In genomic region chr10:42031021-42031420, GRCm38 (mm10) we compare ENCODE assay signal across 8 mouse cellular contexts. TPM values are rescaled to one million over a fixed set of nuclear protein-coding genes. Genes with fewer than 3 reads are reported as not detected.
A peak's percentile ranks its signal among the peaks of the same experiment; 100 is the strongest.
DNase-seq lines count a peak whose midpoint lies in the region; ATAC-seq and TF ChIP-seq lines count a peak whose summit lies in the region.

No protein-coding gene starts in this region.

- ATAC-seq in CD4-positive, CD25-positive, alpha-beta regulatory T cell, adult 4 months: peak; percentile 99
- peak; percentile 39; the same call in 1 of the 2 replicates for ATAC-seq in forebrain, embryonic 11.5 days (replicated peaks; ENCODE audit: low FRiP score)
- peak; percentile 59; the same call in 1 of the 2 replicates for ATAC-seq in heart, embryonic 16.5 days (replicated peaks; ENCODE audit: extremely low read depth, insufficient read depth, low FRiP score)
- peak; percentile 70 for ATAC-seq in liver, embryonic 15.5 days (ENCODE audit: insufficient read depth)
- ATAC-seq in neural tube, embryonic 11.5 days (ENCODE audit: insufficient read depth, low FRiP score, low TSS enrichment): no peak
- ATAC-seq in stomach, postnatal 0 days (ENCODE audit: low FRiP score, low TSS enrichment): peak; percentile 72

- 18% methylated on average over 16 of the region's 16 CpGs for WGBS in forebrain, embryonic 11.5 days
- WGBS in heart, embryonic 16.5 days: 14% methylated on average over 16 of the region's 16 CpGs
- 5% methylated on average over 16 of the region's 16 CpGs for WGBS in liver, embryonic 15.5 days (ENCODE audit: insufficient replicate concordance)
- 14% methylated on average over 16 of the region's 16 CpGs for WGBS in neural tube, embryonic 11.5 days
- WGBS in stomach, postnatal 0 days: 26% methylated on average over 16 of the region's 16 CpGs

- H3K4me3 ChIP-seq in forebrain, embryonic 11.5 days (ENCODE audit: low read depth, low read length): no peak overlapping the region
- H3K4me3 ChIP-seq in heart, embryonic 16.5 days (ENCODE audit: low read length): peak overlapping the region; percentile 33
- peak overlapping the region; percentile 28 for H3K4me3 ChIP-seq in liver, embryonic 15.5 days (replicated peaks)
- no peak overlapping the region for H3K4me3 ChIP-seq in neural tube, embryonic 11.5 days (ENCODE audit: low read depth, low read length)
- H3K4me3 ChIP-seq in stomach, postnatal 0 days (ENCODE audit: low read depth, low read length): peak overlapping the region; percentile 2; the same call in 1 of the 2 replicates

- no peak for TF ChIP-seq EP300 in stomach, postnatal 0 days (optimal IDR thresholded peaks at IDR 0.05)

- H3K27ac ChIP-seq in forebrain, embryonic 11.5 days (ENCODE audit: low read depth, low read length): no peak overlapping the region
- peak overlapping the region; percentile 53 for H3K27ac ChIP-seq in heart, embryonic 16.5 days (ENCODE audit: low read length)
- no peak overlapping the region for H3K27ac ChIP-seq in liver, embryonic 15.5 days (replicated peaks)
- H3K27ac ChIP-seq in neural tube, embryonic 11.5 days (ENCODE audit: low read depth, low read length): no peak overlapping the region
- H3K27ac ChIP-seq in stomach, postnatal 0 days (replicated peaks): no peak overlapping the region

- H3K9me3 ChIP-seq in forebrain, embryonic 11.5 days (ENCODE audit: control insufficient read depth, low read length): no peaks in the 10 kb centered on the region
- no peaks in the 10 kb centered on the region for H3K9me3 ChIP-seq in heart, embryonic 16.5 days (replicated peaks; ENCODE audit: control insufficient read depth, low read length)
- no peaks in the 10 kb centered on the region for H3K9me3 ChIP-seq in liver, embryonic 15.5 days (replicated peaks)
- H3K9me3 ChIP-seq in neural tube, embryonic 11.5 days (ENCODE audit: control insufficient read depth, low read length): no peaks in the 10 kb centered on the region
- no peaks in the 10 kb centered on the region for H3K9me3 ChIP-seq in stomach, postnatal 0 days (ENCODE audit: control insufficient read depth, low read length)

- no peaks in the 10 kb centered on the region for H3K36me3 ChIP-seq in forebrain, embryonic 11.5 days (ENCODE audit: control insufficient read depth, insufficient read depth, low read length)
- no peaks in the 10 kb centered on the region for H3K36me3 ChIP-seq in heart, embryonic 16.5 days (ENCODE audit: control insufficient read depth, insufficient read depth)
- H3K36me3 ChIP-seq in liver, embryonic 15.5 days (replicated peaks): no peaks in the 10 kb centered on the region
- H3K36me3 ChIP-seq in neural tube, embryonic 11.5 days (ENCODE audit: control insufficient read depth, insufficient read depth, low read length): no peaks in the 10 kb centered on the region
- no peaks in the 10 kb centered on the region for H3K36me3 ChIP-seq in stomach, postnatal 0 days (ENCODE audit: control insufficient read depth, insufficient read depth, low read length)

- H3K4me2 ChIP-seq in forebrain, embryonic 11.5 days (ENCODE audit: low read depth, low read length, severe bottlenecking): peak overlapping the region; percentile 24; the same call in 1 of the 2 replicates
- peak overlapping the region; percentile 61 for H3K4me2 ChIP-seq in heart, embryonic 16.5 days (ENCODE audit: low read depth, low read length)
- H3K4me2 ChIP-seq in liver, embryonic 15.5 days: peak overlapping the region; percentile 68
- H3K4me2 ChIP-seq in neural tube, embryonic 11.5 days (ENCODE audit: low read depth): no peak overlapping the region
- H3K4me2 ChIP-seq in stomach, postnatal 0 days (replicated peaks; ENCODE audit: low read depth): peak overlapping the region; percentile 32

- H3K4me1 ChIP-seq in forebrain, embryonic 11.5 days (replicated peaks; ENCODE audit: control insufficient read depth, insufficient read depth, low read length): no peaks in the 10 kb centered on the region
- H3K4me1 ChIP-seq in heart, embryonic 16.5 days (ENCODE audit: control insufficient read depth, insufficient read depth, low read length): peaks cover 12% of the 10 kb centered on the region
- peaks cover 11% of the 10 kb centered on the region for H3K4me1 ChIP-seq in liver, embryonic 15.5 days (replicated peaks)
- no peaks in the 10 kb centered on the region for H3K4me1 ChIP-seq in neural tube, embryonic 11.5 days (ENCODE audit: control insufficient read depth, insufficient read depth, low read length)
- H3K4me1 ChIP-seq in stomach, postnatal 0 days (replicated peaks; ENCODE audit: control insufficient read depth, insufficient read depth): no peaks in the 10 kb centered on the region

- H3K27me3 ChIP-seq in forebrain, embryonic 11.5 days (ENCODE audit: control insufficient read depth, insufficient read depth, low read length): no peaks in the 10 kb centered on the region
- H3K27me3 ChIP-seq in heart, embryonic 16.5 days (ENCODE audit: control insufficient read depth, insufficient read depth, low read length): no peaks in the 10 kb centered on the region
- no peaks in the 10 kb centered on the region for H3K27me3 ChIP-seq in liver, embryonic 15.5 days
- no peaks in the 10 kb centered on the region for H3K27me3 ChIP-seq in neural tube, embryonic 11.5 days (ENCODE audit: control insufficient read depth, insufficient read depth, low read length)
- H3K27me3 ChIP-seq in stomach, postnatal 0 days (ENCODE audit: control insufficient read depth, insufficient read depth, low read length): no peaks in the 10 kb centered on the region

- TF ChIP-seq CTCF in stomach, postnatal 0 days (IDR thresholded peaks at IDR 0.05; ENCODE audit: low read depth): peak; percentile 87

- DNase-seq in c-Kit-positive CD71-positive TER-119-negative erythroid progenitor cells, embryonic 14.5 days (ENCODE audit: low read depth): peak; percentile 76
- DNase-seq in forebrain, embryonic 11.5 days (ENCODE audit: low spot score): peak; percentile 80
- peak; percentile 94 to 95 for DNase-seq in kidney, postnatal 36 days
- DNase-seq in neural tube, embryonic 11.5 days (ENCODE audit: low spot score): peak; percentile 80
- DNase-seq in stomach, postnatal 0 days (ENCODE audit: low spot score): peak; percentile 80

- H3K9ac ChIP-seq in forebrain, embryonic 11.5 days (ENCODE audit: low read length): no peak overlapping the region; the same call in 1 of the 2 replicates
- peak overlapping the region; percentile 65 for H3K9ac ChIP-seq in heart, embryonic 16.5 days (ENCODE audit: low read length)
- H3K9ac ChIP-seq in liver, embryonic 15.5 days: no peak overlapping the region
- no peak overlapping the region for H3K9ac ChIP-seq in neural tube, embryonic 11.5 days (ENCODE audit: low read length)
- no peak overlapping the region for H3K9ac ChIP-seq in stomach, postnatal 0 days (ENCODE audit: low read length)

RNA-seq across cellular contexts. Expression of gene Armc2, which starts 12.8 kb away (rescaled TPM):
- polyA plus RNA-seq in CD4-positive, CD25-positive, alpha-beta regulatory T cell, adult 4 months (2017; shearing (Covaris generic)): under 1 TPM; 0.48 to 0.56 TPM
- polyA plus RNA-seq in forebrain, embryonic 11.5 days (2014; fragmentation: Nextera tagmentation; extraction: Ambion mirVana): 4.5 and 5.7 TPM in 2 replicates
- polyA plus RNA-seq in heart, embryonic 16.5 days (2015; fragmentation: Nextera tagmentation; extraction: Ambion mirVana): 2.3 and 2.5 TPM in 2 replicates
- 0.06 and 0.08 TPM in 2 replicates for polyA plus RNA-seq in liver, embryonic 15.5 days (2015; fragmentation: Nextera tagmentation; extraction: Ambion mirVana)
- polyA plus RNA-seq in neural tube, embryonic 11.5 days (2014; fragmentation: Nextera tagmentation; extraction: Ambion mirVana): 2.2 and 2.8 TPM in 2 replicates
- polyA plus RNA-seq in stomach, postnatal 0 days (2015; fragmentation: Nextera tagmentation; extraction: Ambion mirVana): 1.5 and 1.8 TPM in 2 replicates

Comparison
In these comparisons a context has a peak if more than half of its experiments do, and no peak if none do; other contexts are left out.
1. H3K4me3 ChIP-seq: peak in heart, embryonic 16.5 days (single experiment), liver, embryonic 15.5 days (single experiment) and stomach, postnatal 0 days (single experiment); none in forebrain, embryonic 11.5 days (single experiment) and neural tube, embryonic 11.5 days (single experiment).
2. Peak in every context shown above with its lines, with median percentiles within 50 percentile points of each other: DNase-seq.